In genomic region chr2:163152340-163153033, GRCm38 (mm10) we compare ENCODE assay signal across 9 mouse cellular contexts. TPM values are rescaled to one million over a fixed set of nuclear protein-coding genes. Genes with fewer than 3 reads are reported as not detected.
A peak's percentile ranks its signal among the peaks of the same experiment; 100 is the strongest.
DNase-seq lines count a peak whose midpoint lies in the region; ATAC-seq and TF ChIP-seq lines count a peak whose summit lies in the region.
"Had no signal": no experiment of that assay in that cellular context is flagged by ENCODE, and none has a peak within 500 bp of the region (broad histone marks: within the 10 kb centered on the region; RNA-seq: fewer than 3 reads in every experiment).

No protein-coding gene starts in this region.

- ATAC-seq in kidney, embryonic 14.5 days (ENCODE audit: low FRiP score, low TSS enrichment) = no peak
- ATAC-seq in embryonic facial prominence, embryonic 14.5 days (ENCODE audit: low read depth) = peak; percentile 63; the same call in 1 of the 2 replicates
- peak; percentile 75 for ATAC-seq in midbrain, embryonic 12.5 days (ENCODE audit: low FRiP score, low read depth)
- no peak for ATAC-seq in intestine, embryonic 16.5 days

- TF ChIP-seq CTCF in lung, adult 2 months (IDR thresholded peaks at IDR 0.05; ENCODE audit: insufficient read depth, low read length) = no peak

- no peak overlapping the region for H3K27ac ChIP-seq in kidney, embryonic 14.5 days (ENCODE audit: low read depth, low read length)
- no peak overlapping the region for H3K27ac ChIP-seq in embryonic facial prominence, embryonic 14.5 days (replicated peaks; ENCODE audit: low read depth, low read length)
- peak overlapping the region; percentile 77 for H3K27ac ChIP-seq in midbrain, embryonic 12.5 days (replicated peaks)
- no peak overlapping the region for H3K27ac ChIP-seq in intestine, embryonic 16.5 days (ENCODE audit: low read length)

- 71% methylated on average over 22 of the region's 22 CpGs for WGBS in kidney, embryonic 14.5 days
- 69% methylated on average over 22 of the region's 22 CpGs for WGBS in embryonic facial prominence, embryonic 14.5 days
- 39% methylated on average over 22 of the region's 22 CpGs for WGBS in midbrain, embryonic 12.5 days
- WGBS in intestine, embryonic 16.5 days = 66% methylated on average over 22 of the region's 22 CpGs
- WGBS in lung, adult 2 months = 70% methylated on average over 22 of the region's 22 CpGs

- no peaks in the 10 kb centered on the region for H3K36me3 ChIP-seq in kidney, embryonic 14.5 days (ENCODE audit: control insufficient read depth, insufficient read depth, low read length)
- H3K36me3 ChIP-seq in embryonic facial prominence, embryonic 14.5 days (ENCODE audit: control insufficient read depth, insufficient read depth, low read length) = no peaks in the 10 kb centered on the region
- no peaks in the 10 kb centered on the region for H3K36me3 ChIP-seq in midbrain, embryonic 12.5 days
- no peaks in the 10 kb centered on the region for H3K36me3 ChIP-seq in intestine, embryonic 16.5 days (ENCODE audit: control insufficient read depth, insufficient read depth, low read length)

- H3K9ac ChIP-seq in kidney, embryonic 14.5 days (ENCODE audit: low read depth, low read length) = no peak overlapping the region
- H3K9ac ChIP-seq in embryonic facial prominence, embryonic 14.5 days (ENCODE audit: low read depth, low read length) = no peak overlapping the region
- H3K9ac ChIP-seq in midbrain, embryonic 12.5 days (replicated peaks) = no peak overlapping the region
- H3K9ac ChIP-seq in intestine, embryonic 16.5 days (ENCODE audit: low read depth, low read length) = no peak overlapping the region

- no peak overlapping the region for H3K4me3 ChIP-seq in kidney, embryonic 14.5 days (ENCODE audit: low read length)
- H3K4me3 ChIP-seq in embryonic facial prominence, embryonic 14.5 days (ENCODE audit: low read depth, low read length) = no peak overlapping the region
- no peak overlapping the region for H3K4me3 ChIP-seq in midbrain, embryonic 12.5 days
- H3K4me3 ChIP-seq in intestine, embryonic 16.5 days (ENCODE audit: low read length) = no peak overlapping the region
- H3K4me3 ChIP-seq in lung, adult 2 months (replicated peaks; ENCODE audit: extremely low read depth, low read depth, low read length) = no peak overlapping the region
- H3K4me3 ChIP-seq: myocyte had no signal

- TF ChIP-seq POLR2A in lung, adult 2 months (IDR thresholded peaks at IDR 0.05; ENCODE audit: borderline replicate concordance, extremely low read depth, low read depth, low read length) = no peak

- DNase-seq in kidney, postnatal 10 days = peak; percentile 21
- peak; percentile 65 for DNase-seq in embryonic facial prominence, embryonic 14.5 days (ENCODE audit: low spot score)
- peak; percentile 86 for DNase-seq in layer of hippocampus, adult 11-12 months (ENCODE audit: low spot score)
- no peak for DNase-seq in natural killer cell, adult 2 months (ENCODE audit: low spot score in 2 of 2)
- no peak for DNase-seq in lung, adult 2 months

- no peak overlapping the region for H3K4me2 ChIP-seq in kidney, embryonic 14.5 days (replicated peaks; ENCODE audit: low read depth, low read length)
- H3K4me2 ChIP-seq in embryonic facial prominence, embryonic 14.5 days (ENCODE audit: low read depth, low read length) = no peak overlapping the region
- peak overlapping the region; percentile 26 for H3K4me2 ChIP-seq in midbrain, embryonic 12.5 days (replicated peaks)
- H3K4me2 ChIP-seq in intestine, embryonic 16.5 days (ENCODE audit: low read depth, low read length) = no peak overlapping the region

- no peaks in the 10 kb centered on the region for H3K4me1 ChIP-seq in kidney, embryonic 14.5 days (ENCODE audit: control insufficient read depth, insufficient read depth, low read length)
- H3K4me1 ChIP-seq in embryonic facial prominence, embryonic 14.5 days (ENCODE audit: control insufficient read depth, insufficient read depth, low read length) = no peaks in the 10 kb centered on the region
- H3K4me1 ChIP-seq in midbrain, embryonic 12.5 days = peaks cover 19% of the 10 kb centered on the region
- no peaks in the 10 kb centered on the region for H3K4me1 ChIP-seq in intestine, embryonic 16.5 days (ENCODE audit: control insufficient read depth, insufficient read depth, low read length)
- H3K4me1 ChIP-seq in lung, adult 2 months (ENCODE audit: control insufficient read depth, insufficient read depth, low read length) = no peaks in the 10 kb centered on the region

- H3K9me3 ChIP-seq in kidney, embryonic 14.5 days (ENCODE audit: control insufficient read depth, low read length) = no peaks in the 10 kb centered on the region
- no peaks in the 10 kb centered on the region for H3K9me3 ChIP-seq in embryonic facial prominence, embryonic 14.5 days (ENCODE audit: control insufficient read depth, low read length)
- H3K9me3 ChIP-seq in midbrain, embryonic 12.5 days = no peaks in the 10 kb centered on the region
- no peaks in the 10 kb centered on the region for H3K9me3 ChIP-seq in intestine, embryonic 16.5 days (ENCODE audit: control insufficient read depth, low read length)

- no peaks in the 10 kb centered on the region; the same call in 1 of the 2 replicates for H3K27me3 ChIP-seq in kidney, embryonic 14.5 days (ENCODE audit: control insufficient read depth, insufficient read depth, low read length)
- H3K27me3 ChIP-seq in embryonic facial prominence, embryonic 14.5 days (replicated peaks; ENCODE audit: control insufficient read depth, insufficient read depth, low read length) = no peaks in the 10 kb centered on the region
- H3K27me3 ChIP-seq in midbrain, embryonic 12.5 days = no peaks in the 10 kb centered on the region; the same call in 1 of the 2 replicates
- no peaks in the 10 kb centered on the region for H3K27me3 ChIP-seq in intestine, embryonic 16.5 days (replicated peaks; ENCODE audit: control insufficient read depth, insufficient read depth, low read length)

RNA-seq across cellular contexts. Expression of gene Tox2, which starts 50.4 kb away (rescaled TPM):
- 1.2 and 2.9 TPM in 2 replicates for polyA plus RNA-seq in kidney, embryonic 14.5 days (2014; fragmentation: Nextera tagmentation; extraction: Ambion mirVana)
- 4.2 and 5.1 TPM in 2 replicates for polyA plus RNA-seq in embryonic facial prominence, embryonic 14.5 days (2014; fragmentation: Nextera tagmentation; extraction: Ambion mirVana)
- polyA plus RNA-seq in midbrain, embryonic 12.5 days (2016; fragmentation: Nextera tagmentation; extraction: Ambion mirVana) = 38.1 and 39.4 TPM in 2 replicates
- polyA plus RNA-seq in intestine, embryonic 16.5 days (2015; fragmentation: Nextera tagmentation; extraction: Ambion mirVana) = 5.6 and 5.7 TPM in 2 replicates
- polyA plus RNA-seq in lung, adult 2 months (2012; rRNA removed) = 34.2 and 58.0 TPM in 2 replicates

Comparison
In these comparisons a context has a peak if more than half of its experiments do, and no peak if none do; other contexts are left out.
1. DNase-seq: peak in kidney, postnatal 10 days (single experiment), embryonic facial prominence, embryonic 14.5 days (single experiment) and layer of hippocampus, adult 11-12 months (single experiment); none in natural killer cell, adult 2 months (0 of 2) and lung, adult 2 months (single experiment).
2. ATAC-seq: peak in embryonic facial prominence, embryonic 14.5 days (single experiment) and midbrain, embryonic 12.5 days (single experiment); none in kidney, embryonic 14.5 days (single experiment) and intestine, embryonic 16.5 days (single experiment).